Mouse (Mus musculus) liver, embryonic 13.5 days (tissue): ENCODE measurements around the gene Ric8a. TPM values are rescaled to one million over a fixed set of nuclear protein-coding genes. Genes with fewer than 3 reads are reported as not detected.

Experiments used
- ATAC-seq: fragments of 200-750 bp; cut with Nextera tagmentation; 2 replicates; pipeline ENCODE4 v1.8.0; 2017; ENCODE audit warnings: low read depth, mild to moderate bottlenecking, moderate number of reproducible peaks, moderate library complexity
- DNase-seq: peaks from one replicate; pipeline ENCODE4 v3.0.0; 2022
- H3K27ac ChIP-seq: fragments of 300-500 bp; sonication (generic); 2 replicates; pipeline ENCODE4 v1.5.1; 2015; ENCODE audit warnings: moderate library complexity, mild to moderate bottlenecking, inconsistent platforms
- H3K27me3 ChIP-seq: fragments of 300-500 bp; sonication (generic); 2 replicates; pipeline ENCODE4 v1.6.1; 2015; ENCODE audit warnings: mild to moderate bottlenecking, inconsistent platforms
- H3K36me3 ChIP-seq: fragments of 300-500 bp; sonication (generic); 2 replicates; pipeline ENCODE4 v1.6.1; 2015; ENCODE audit warnings: mild to moderate bottlenecking, inconsistent platforms
- H3K4me1 ChIP-seq: fragments of 300-500 bp; sonication (generic); replicated peaks from 2 replicates; pipeline ENCODE4 v1.6.1; 2015; ENCODE audit warnings: inconsistent platforms
- H3K4me2 ChIP-seq: fragments of 300-500 bp; sonication (generic); 2 replicates; pipeline ENCODE4 v1.6.1; 2015; ENCODE audit warnings: inconsistent platforms, mild to moderate bottlenecking, moderate library complexity
- H3K4me3 ChIP-seq: fragments of 300-500 bp; sonication (generic); replicated peaks from 2 replicates; pipeline ENCODE4 v1.5.1; 2015; ENCODE audit warnings: mild to moderate bottlenecking, inconsistent platforms
- H3K9ac ChIP-seq: fragments of 300-500 bp; sonication (generic); 2 replicates; pipeline ENCODE4 v1.6.1; 2015; ENCODE audit warnings: mild to moderate bottlenecking, inconsistent platforms
- H3K9me3 ChIP-seq: fragments of 300-500 bp; sonication (generic); replicated peaks from 2 replicates; pipeline ENCODE4 v1.6.1; 2016; ENCODE audit warnings: inconsistent platforms
- WGBS: fragments of 180-500 bp; shearing (Covaris S2); methylation state at CpG from one replicate; pipeline ENCODE4 v1.1.7; 2015; ENCODE audit not compliant: insufficient replicate concordance; 5-methylcytosine and 5-hydroxymethylcytosine counted together
- polyA plus RNA-seq: library from polyadenylated mRNA; unstranded; fragments of >200 nt; fragmentation: Nextera tagmentation; extraction: Ambion mirVana; gene quantifications from 2 replicates; pipeline ENCODE4 v1.2.1, GENCODE M21; 2015

Gene Ric8a
- polyA plus RNA-seq, 1 experiment from 2014 or later: 25.1 TPM

DNA sequence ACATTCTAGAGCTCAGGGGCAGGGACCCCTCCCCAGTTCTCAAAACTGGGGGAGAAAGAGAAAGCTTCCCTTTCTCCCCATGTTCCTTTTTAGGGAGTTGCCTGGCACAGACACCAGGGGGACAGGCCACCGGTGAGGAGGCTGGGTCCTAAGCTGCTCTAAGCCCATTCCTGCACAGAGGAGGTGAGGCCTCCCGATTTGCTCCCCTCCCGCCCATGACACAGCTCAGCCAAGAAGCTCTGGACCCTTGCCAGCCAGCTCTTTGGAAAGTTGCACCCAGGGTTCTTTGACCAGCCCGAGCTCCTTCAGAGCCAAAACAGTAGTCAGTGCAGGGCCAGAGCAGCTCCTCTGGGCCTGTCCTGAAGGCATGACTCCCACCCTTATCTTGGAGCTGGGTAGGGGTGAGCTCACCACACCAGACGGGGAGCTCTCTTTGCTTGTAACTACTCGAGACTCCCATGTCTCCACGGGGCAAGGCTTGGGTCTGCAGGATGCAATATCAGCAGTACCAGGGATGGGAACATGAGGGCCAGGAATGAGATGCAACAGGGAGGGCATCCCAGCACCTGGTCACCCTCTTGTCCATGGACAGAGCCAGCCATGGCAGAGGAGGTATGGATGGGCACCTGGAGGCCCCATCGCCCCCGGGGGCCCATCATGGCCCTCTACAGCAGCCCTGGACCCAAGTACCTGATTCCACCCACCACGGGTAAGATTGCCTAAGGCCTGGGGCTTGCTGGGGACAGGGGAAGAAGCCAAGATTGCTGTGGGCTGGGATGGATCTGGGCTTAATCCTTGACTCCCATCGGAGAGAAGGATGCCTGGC, 8.8 kb upstream of the Ric8a start, which contains the start of gene Odf3:
Gene Odf3 (plus strand): TSS at position 51 of the 826 bp plus-strand sequence.
- peaks cover 11% of the 10 kb centered on the region; the same call in 1 of the 2 replicates for H3K27me3 ChIP-seq
- H3K9ac ChIP-seq: no peak within 1 kb of the TSS
- ATAC-seq (no peak), DNase-seq (no peak)
- no peak within 1 kb of the TSS for H3K4me3 ChIP-seq
- peaks cover 6% of the 10 kb centered on the region; the same call in 1 of the 2 replicates for H3K4me1 ChIP-seq
- H3K27ac ChIP-seq: no peak within 1 kb of the TSS
- peaks cover 16% of the 10 kb centered on the region for H3K36me3 ChIP-seq
- WGBS: 57% methylated on average over 11 of the region's 11 CpGs
- no peak within 1 kb of the TSS for H3K4me2 ChIP-seq
- H3K9me3 ChIP-seq: no peaks in the 10 kb centered on the region

DNA sequence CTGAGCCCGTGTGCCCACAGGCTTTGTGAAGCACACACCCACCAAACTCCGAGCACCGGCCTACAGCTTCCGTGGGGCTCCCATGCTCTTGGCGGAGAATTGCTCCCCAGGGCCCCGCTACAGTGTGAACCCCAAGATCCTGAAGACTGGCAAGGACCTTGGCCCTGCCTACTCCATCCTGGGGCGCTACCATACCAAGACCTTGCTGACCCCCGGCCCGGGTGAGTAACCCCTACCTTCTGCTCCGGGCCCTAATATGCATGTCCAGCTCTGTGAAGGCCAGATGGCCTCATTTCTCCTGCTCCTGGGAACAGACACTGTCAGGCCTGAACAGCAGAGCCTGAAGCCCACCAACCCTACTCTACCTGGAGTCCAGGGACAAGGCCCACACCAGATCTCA, 8.2 kb upstream of the Ric8a start:
- ATAC-seq: no peak
- Histone ChIP-seq H3K9me3 (no peaks in the 10 kb centered on the region), H3K27ac (no peak overlapping the region), H3K9ac (no peak overlapping the region), H3K27me3 (peaks cover 5% of the 10 kb centered on the region; the same call in 1 of the 2 replicates), H3K4me2 (no peak overlapping the region), H3K36me3 (peaks cover 23% of the 10 kb centered on the region), H3K4me1 (peaks cover 10% of the 10 kb centered on the region), H3K4me3 (no peak overlapping the region)
- 79% methylated on average over 10 of the region's 10 CpGs for WGBS
- no peak for DNase-seq

DNA sequence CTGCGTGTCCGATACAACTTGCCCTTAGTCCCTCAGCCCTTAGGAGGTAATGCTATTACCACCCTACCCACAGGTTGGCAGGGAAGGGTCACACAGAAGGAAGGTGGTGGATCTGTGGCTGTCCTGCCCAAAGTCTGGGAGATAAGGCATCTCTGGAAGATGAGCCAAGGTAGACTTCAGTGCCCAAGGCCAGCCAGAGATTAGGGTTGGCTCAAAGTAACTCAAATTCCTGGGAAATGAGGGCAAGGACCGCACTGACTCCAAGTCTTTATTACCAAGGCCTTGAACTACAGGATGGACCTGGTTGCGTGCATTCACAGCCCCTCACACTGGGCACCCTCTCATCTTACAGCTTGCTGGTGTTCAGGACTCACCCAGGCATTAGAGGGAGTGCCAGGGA, 4.8 kb upstream of the Ric8a start:
- Histone ChIP-seq H3K36me3 (peaks cover 35% of the 10 kb centered on the region), H3K27me3 (no peaks in the 10 kb centered on the region), H3K9ac (no peak overlapping the region), H3K4me1 (peaks cover 29% of the 10 kb centered on the region), H3K4me3 (no peak overlapping the region), H3K9me3 (no peaks in the 10 kb centered on the region), H3K27ac (no peak overlapping the region), H3K4me2 (no peak overlapping the region)
- ATAC-seq (no peak), DNase-seq (no peak)
- WGBS: 91% methylated on average over 4 of the region's 4 CpGs

DNA sequence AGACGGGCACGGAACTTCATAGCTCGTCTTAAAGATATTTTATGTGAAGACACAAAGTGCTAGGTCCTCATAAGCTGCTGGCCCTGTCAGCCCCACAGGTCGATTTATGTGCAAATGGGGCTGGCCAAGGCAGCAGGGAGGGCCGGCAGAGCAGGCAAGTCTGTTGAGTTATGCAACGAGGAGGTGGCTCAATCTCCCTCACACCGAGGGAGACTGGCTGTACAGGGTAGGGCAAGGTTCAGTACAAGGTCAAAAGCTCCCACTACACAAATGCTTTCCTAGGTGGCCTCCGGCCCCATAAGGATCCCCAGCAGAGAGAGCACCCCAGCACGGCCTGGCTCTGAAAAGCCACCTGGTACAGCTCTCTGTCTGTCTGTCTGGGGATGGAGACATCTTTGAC, 3.4 kb upstream of the Ric8a start:
- peaks cover 35% of the 10 kb centered on the region for H3K36me3 ChIP-seq
- no peaks in the 10 kb centered on the region for H3K9me3 ChIP-seq
- H3K4me3 ChIP-seq: no peak overlapping the region; the same call in 1 of the 2 replicates
- H3K4me1 ChIP-seq: peaks cover 39% of the 10 kb centered on the region
- 71% methylated on average over 9 of the region's 9 CpGs for WGBS
- H3K27me3 ChIP-seq: no peaks in the 10 kb centered on the region
- ATAC-seq: no peak
- DNase-seq: no peak
- no peak overlapping the region for H3K9ac ChIP-seq
- H3K27ac ChIP-seq: peak overlapping the region; percentile 55
- H3K4me2 ChIP-seq: 0 out of 2 replicates have a peak overlapping the region, but pooled peaks have one; percentile 8

DNA sequence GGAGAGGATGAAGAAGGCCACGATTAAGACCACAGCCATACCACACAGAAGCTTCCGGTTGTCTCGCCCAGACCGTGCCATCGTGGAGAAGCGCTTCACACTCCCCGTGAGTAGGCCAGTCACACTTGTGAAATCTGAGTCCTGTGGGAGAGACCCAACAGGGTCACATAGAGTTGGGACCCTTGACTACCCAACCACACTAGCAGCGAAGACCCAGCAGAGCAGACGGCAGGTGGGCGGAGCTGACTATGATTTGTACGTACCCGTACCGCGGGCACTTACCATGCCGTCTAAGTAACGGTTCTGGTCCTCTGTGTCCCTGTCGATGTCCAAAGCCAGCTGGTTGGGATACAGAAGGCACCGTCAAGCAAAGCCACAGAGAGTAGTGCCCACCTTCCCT, 2.3 kb upstream of the Ric8a start:
- Histone ChIP-seq H3K9ac (peak overlapping the region; percentile 93; the same call in 1 of the 2 replicates), H3K36me3 (peaks cover 46% of the 10 kb centered on the region), H3K4me3 (peak overlapping the region; percentile 89; the same call in 1 of the 2 replicates), H3K9me3 (no peaks in the 10 kb centered on the region), H3K4me2 (peak overlapping the region; percentile 97), H3K4me1 (peaks cover 50% of the 10 kb centered on the region), H3K27ac (no peak overlapping the region), H3K27me3 (no peaks in the 10 kb centered on the region)
- ATAC-seq (no peak), DNase-seq (no peak)
- 89% methylated on average over 18 of the region's 18 CpGs for WGBS

DNA sequence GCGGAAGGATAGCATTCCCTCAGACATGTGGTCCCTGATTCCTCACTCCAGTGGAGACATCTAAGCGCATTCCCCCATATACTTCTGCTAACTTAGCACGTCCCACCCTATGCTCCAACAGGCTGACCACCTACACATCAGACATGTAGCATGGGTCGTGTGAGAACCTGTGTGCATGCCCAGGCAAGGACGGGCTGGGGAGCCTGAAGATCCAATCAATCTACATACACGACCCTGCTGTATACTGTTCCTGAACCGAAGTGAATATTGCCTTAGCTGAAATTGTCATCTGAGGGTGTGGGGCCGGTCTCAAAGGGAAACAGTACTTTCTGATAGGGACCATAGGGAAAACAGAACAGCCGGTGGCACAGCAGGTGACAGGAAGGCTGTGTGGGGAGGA, 1.6 kb upstream of the Ric8a start:
- ATAC-seq (no peak), DNase-seq (no peak)
- H3K27me3 ChIP-seq: no peaks in the 10 kb centered on the region
- H3K9ac ChIP-seq: peak overlapping the region; percentile 93
- peaks cover 50% of the 10 kb centered on the region for H3K4me1 ChIP-seq
- H3K27ac ChIP-seq: peak overlapping the region; percentile 99
- peak overlapping the region; percentile 97 for H3K4me2 ChIP-seq
- H3K4me3 ChIP-seq: peak overlapping the region; percentile 89
- WGBS: 59% methylated on average over 9 of the region's 9 CpGs
- peaks cover 52% of the 10 kb centered on the region for H3K36me3 ChIP-seq
- H3K9me3 ChIP-seq: no peaks in the 10 kb centered on the region

DNA sequence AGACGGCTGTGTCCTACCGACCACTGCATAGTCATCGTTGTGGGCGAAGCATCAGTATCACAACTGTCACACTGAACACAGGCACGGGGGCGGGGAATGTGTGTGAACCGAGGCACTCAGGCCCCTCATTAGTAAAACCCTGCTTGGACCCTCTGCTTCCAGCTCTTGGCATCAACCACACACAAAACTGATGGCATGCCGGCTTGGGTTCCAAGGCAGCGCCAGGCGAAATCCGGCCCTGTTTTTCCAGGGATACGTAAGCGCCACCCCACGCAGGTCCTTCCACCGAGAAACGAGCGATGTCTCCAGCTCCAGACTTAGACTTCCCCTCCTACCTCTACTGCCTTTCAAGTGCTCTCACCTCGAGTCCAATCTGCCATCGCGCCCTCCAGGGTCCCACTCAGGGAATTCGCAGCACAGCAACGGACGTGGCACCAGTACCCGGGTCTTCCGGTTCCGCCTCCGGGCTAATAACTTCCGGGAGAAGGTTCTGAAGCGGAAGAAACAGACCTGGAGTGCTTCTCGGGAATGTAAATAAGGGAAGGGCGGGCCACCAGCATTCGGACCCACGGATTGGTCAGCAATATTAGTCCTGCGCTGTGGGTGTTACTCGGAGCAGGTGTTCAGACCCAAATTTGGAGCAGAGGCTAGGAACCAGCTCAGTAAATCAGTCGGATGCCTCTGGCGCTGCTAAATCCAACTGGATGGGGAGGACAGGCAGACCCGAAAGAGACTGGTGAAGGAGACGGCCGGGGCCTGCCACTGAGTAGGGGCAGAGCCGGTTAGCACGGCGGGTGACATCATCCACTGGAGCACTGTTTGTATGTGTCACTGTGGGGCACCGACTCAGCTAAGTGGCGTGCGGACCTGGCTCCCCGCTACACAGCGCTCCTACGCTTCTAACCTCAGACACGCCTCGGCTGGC, 635 bp upstream of the Ric8a start, which contains the start of gene Gm45785:
Gene Gm45785 (minus strand): TSS at position 472 of the 925 bp plus-strand sequence.
- WGBS: under 1% methylated on average over 51 of the region's 51 CpGs
- peak within 1 kb of the TSS; percentile 97 for H3K4me2 ChIP-seq
- peaks cover 50% of the 10 kb centered on the region for H3K4me1 ChIP-seq
- peak within 1 kb of the TSS; percentile 93 for H3K9ac ChIP-seq
- H3K27me3 ChIP-seq: no peaks in the 10 kb centered on the region
- ATAC-seq: peak; percentile 76
- peak; percentile 82 for DNase-seq
- peak within 1 kb of the TSS; percentile 99 for H3K27ac ChIP-seq
- H3K4me3 ChIP-seq: peak within 1 kb of the TSS; percentile 89
- no peaks in the 10 kb centered on the region for H3K9me3 ChIP-seq
- peaks cover 62% of the 10 kb centered on the region for H3K36me3 ChIP-seq

DNA sequence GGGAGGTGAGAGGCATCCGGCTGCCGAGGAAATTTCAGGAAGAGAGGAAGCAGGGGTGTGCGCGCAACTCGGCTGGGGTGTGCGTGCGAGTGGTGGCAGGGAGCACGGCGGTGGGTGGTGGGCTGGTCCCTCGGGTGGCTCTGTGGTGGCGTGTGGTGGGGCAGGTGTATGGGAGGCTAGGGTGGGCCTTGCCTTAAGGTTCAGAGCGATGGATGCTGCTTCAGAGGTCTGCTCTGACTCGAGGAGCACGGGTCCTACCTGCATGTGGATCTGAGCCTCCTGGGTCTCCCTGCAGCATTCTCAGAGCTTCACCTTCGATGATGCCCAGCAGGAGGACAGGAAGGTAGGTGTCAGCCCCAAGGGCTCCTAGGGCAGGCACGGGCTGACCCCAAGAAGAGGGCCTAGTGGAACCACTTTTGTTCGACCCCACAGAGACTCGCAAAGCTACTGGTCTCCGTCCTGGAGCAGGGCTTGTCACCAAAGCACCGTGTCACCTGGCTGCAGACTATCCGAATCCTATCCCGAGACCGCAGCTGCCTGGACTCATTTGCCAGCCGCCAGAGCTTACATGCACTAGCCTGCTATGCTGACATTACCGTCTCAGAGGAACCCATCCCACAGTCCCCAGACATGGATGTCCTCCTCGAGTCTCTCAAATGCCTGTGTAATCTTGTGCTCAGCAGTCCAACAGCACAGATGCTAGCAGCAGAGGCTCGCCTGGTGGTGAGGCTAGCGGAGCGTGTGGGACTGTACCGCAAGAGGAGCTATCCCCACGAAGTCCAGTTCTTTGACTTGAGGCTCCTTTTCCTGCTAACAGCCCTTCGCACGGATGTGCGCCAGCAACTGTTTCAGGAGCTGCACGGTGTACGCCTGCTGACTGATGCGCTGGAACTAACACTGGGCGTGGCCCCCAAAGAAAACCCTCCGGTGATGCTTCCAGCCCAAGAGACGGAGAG, 1.1 kb downstream of the Ric8a start, which contains the start of gene Bet1l:
Gene Bet1l (minus strand): TSS at position 28 of the 956 bp plus-strand sequence.
- peak within 1 kb of the TSS; percentile 89 for H3K4me3 ChIP-seq
- WGBS: 28% methylated on average over 40 of the region's 40 CpGs
- peak; percentile 29 for ATAC-seq
- peaks cover 64% of the 10 kb centered on the region for H3K36me3 ChIP-seq
- H3K9ac ChIP-seq: peak within 1 kb of the TSS; percentile 93
- DNase-seq: no peak
- peak within 1 kb of the TSS; percentile 99 for H3K27ac ChIP-seq
- no peaks in the 10 kb centered on the region for H3K27me3 ChIP-seq
- H3K9me3 ChIP-seq: no peaks in the 10 kb centered on the region
- H3K4me1 ChIP-seq: peaks cover 47% of the 10 kb centered on the region
- H3K4me2 ChIP-seq: peak within 1 kb of the TSS; percentile 97

DNA sequence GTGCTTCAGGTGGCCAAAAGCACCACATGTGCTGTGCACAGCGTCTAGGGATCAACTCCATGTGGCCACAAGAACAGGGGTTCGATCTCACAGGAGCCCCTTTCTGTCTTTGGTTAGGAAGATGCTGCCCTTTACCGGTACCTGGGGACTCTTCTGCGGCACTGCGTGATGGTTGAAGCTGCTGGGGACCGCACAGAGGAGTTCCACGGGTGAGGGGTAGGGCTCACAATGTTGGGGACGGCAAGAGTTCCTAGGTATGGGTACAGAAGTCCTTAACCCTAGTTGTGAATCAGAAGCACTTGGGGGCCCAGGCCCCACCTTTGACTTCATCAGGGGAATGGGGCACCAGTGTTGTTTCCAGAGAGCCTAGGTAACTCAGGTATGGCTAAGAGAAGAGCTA, 2.0 kb downstream of the Ric8a start:
- DNase-seq (no peak), ATAC-seq (no peak)
- 88% methylated on average over 8 of the region's 8 CpGs for WGBS
- Histone ChIP-seq H3K27ac (peak overlapping the region; percentile 99), H3K9me3 (no peaks in the 10 kb centered on the region), H3K4me1 (peaks cover 41% of the 10 kb centered on the region), H3K9ac (peak overlapping the region; percentile 93), H3K4me3 (peak overlapping the region; percentile 89), H3K36me3 (peaks cover 64% of the 10 kb centered on the region), H3K27me3 (no peaks in the 10 kb centered on the region), H3K4me2 (peak overlapping the region; percentile 97)

DNA sequence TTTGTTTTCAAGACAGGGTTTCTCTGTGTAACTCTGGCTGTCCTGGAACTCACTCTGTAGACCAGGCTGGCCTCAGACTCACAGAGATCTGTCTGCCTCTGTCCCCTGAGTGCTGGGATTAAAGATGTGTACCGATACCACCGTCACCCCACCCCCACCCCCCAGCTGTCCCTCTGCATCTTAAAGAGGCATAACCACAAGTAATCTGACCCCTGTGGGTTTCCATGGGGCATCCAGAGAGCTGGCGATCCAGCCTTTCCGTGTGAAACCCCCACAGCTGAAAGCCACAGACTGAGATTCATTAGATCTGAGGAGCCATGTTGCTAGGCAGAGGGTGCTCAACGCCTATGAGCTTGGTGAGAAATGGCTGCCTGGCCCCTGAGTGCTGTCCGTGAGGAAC, 3.2 kb downstream of the Ric8a start:
- Histone ChIP-seq H3K27ac (no peak overlapping the region), H3K27me3 (no peaks in the 10 kb centered on the region), H3K36me3 (peaks cover 65% of the 10 kb centered on the region), H3K4me1 (peaks cover 28% of the 10 kb centered on the region), H3K9ac (no peak overlapping the region), H3K9me3 (no peaks in the 10 kb centered on the region), H3K4me2 (no peak overlapping the region), H3K4me3 (no peak overlapping the region)
- DNase-seq (no peak), ATAC-seq (no peak)
- WGBS: 67% methylated on average over 6 of the region's 6 CpGs
